Mouse (Mus musculus) left cerebral cortex, postnatal 10 days (tissue): Measurements from ENCODE around the gene Elane. TPM values are rescaled to one million over a fixed set of nuclear protein-coding genes. Genes with fewer than 3 reads are reported as not detected.
A peak's percentile ranks its signal among the peaks of the same experiment; 100 is the strongest.

ENCODE experiments used
- DNase-seq, 2 experiments: peaks; one replicate each; pipeline ENCODE4 v3.0.0; 2021 to 2022; ENCODE audit warnings: low spot score in 2 of 2, mixed read lengths in 1 of 2; ENCODE audit errors: extremely low spot score in 1 of 2
- intact Hi-C: fragments of 180-260 bp; cut with DNase I; formaldehyde crosslinking; loops from one replicate; pipeline ENCODE4 v1.15.1; 2025
- total RNA-seq, 2 experiments: library from RNA; stranded (reverse); gene quantifications; 2 replicates each; pipeline ENCODE4 v1.2.3; 2021

The Elane gene
- total RNA-seq, 2 experiments from 2014 or later: not detected

DNA sequence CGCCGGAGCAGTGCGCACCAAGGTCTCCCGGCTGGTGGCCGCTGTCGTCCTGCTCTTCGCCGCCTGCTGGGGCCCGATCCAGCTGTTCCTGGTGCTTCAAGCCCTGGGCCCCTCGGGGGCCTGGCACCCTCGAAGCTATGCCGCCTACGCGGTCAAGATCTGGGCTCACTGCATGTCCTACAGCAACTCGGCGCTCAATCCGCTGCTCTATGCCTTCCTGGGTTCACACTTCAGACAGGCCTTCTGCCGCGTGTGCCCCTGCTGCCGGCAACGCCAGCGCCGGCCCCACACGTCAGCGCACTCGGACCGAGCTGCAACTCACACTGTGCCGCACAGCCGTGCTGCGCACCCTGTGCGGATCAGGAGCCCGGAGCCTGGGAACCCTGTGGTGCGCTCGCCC, 35.5 kb downstream of the Elane start:
- intact Hi-C loops: loop anchor here (5.0 kb wide), 1 partner anchor 34 kb away; the partner anchor contains the start of gene Elane

DNA sequence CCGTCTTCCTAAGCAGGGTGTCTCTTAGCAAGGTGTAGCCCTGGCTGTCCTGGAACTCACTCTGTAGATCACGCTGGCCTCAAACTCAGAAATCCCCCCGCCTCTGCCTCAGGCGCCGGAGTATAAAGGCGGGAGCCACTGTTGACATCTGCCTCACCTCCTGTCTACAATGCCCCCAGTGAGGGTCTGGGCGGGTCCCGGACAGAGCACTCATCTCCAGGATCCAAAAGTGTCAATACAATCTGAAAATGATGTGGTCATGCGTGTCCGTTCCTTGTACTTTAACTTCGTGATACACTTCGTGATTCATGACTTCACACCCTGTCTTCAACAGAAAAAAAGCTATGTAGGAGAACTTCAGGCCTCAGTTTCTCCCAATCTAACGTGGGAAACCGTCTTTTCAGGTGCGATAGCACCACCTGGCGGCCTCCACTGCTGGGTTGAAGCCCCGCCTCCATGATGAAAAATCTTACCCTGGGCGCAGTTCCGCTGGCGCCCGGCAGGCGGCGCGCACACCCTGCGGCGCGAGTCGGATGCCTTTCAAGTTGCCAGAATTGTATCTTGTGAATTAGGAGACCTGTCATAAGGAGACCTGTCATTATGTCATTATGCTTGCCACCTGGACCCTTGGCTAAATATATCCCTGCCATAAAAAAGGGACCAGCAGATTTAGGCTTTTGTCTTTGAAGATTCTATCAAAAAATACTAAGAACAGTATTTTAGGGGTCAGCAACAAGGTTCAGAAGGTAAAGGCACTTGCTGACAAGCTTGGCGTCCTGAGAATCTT, 39.1 kb downstream of the Elane start:
- peak; percentile 88 to 90 for DNase-seq

More for the DNA sequence above, 35.5 kb downstream of the Elane start:
- DNase-seq: no peak

DNA sequence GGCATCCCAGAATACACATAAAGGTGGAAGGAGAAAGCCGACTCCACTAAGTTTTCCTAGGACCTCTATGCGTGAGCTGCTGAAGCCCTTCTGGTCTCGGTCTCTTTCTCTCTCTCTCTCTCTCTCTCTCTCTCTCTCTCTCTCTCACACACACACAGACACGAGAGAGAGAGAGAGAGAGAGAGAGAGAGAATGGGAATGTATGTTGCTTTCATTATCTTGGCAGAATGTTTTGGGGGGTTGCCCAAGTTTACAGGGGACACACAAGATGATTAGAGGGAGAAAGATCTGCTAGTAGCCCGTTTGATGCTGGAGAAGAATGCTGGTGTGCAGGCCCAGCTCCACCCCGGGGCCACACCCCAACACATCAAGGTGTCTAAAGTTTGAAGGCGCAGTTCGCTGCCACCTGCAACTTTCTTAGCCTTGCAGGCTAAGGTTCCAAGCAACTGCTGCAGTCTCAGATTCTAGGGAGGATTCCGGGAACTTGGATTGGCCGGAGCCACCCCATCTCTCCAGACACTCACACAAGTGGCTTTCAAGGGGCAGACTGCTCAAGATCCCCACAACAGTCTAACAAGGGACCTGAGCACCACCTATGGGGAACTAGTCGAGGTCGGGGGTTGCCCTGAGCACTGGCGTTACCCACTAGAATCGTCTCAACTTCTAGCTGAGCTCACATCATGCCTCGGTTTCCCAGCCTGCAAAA, 39.9 kb downstream of the Elane start:
- no peak for DNase-seq
- intact Hi-C loops: loop anchor here (1.0 to 2.0 kb wide), 2 partner anchors 32 to 91 kb away; no protein-coding TSS in a partner anchor

More for the DNA sequence above, 39.1 kb downstream of the Elane start:
- intact Hi-C loops: loop anchor here (1.0 to 5.0 kb wide), 3 partner anchors 33 to 90 kb away; partner anchors contain the start of gene Elane

DNA sequence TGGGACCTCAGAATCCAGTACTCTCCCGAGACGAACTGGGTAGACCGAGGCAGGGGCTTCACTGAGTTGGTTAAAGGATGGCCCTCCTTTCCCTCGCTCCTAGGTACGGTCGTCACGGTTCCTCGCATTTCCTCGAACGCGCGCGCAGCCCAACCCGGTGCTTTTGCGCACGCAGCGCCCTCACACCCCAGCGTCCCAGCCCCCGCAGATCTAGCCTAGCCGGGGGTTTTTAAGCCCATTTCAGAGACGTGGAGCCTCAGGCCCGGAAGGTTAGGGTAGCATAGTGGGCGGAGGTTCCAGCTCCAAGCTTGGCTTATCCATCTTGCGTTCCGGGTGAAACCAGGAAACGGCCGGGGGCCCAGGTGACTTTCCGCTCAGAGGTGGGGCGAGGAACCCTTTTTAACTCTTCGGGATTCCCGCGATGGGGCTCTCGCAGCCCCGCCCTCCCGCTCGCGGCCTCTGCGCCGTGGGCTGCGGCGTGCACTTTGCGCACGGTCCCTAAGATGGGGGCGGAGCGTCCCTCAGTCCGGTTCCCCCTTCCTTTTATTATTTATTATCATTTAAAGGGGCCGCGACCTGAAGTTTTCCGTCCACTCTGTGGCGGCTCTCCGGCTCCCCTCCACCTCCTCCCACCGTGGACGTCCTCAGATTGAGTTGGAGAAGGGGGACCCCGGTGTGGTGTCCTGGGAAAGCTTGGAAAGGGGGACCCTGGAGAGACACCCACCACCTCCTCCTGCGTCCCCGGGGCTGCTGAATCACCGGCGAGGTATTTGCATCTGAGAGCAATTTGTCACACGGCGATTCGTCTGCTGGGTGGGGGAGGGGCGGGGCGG, 40.7 kb downstream of the Elane start, which contains the start of gene Arid3a:
Gene Arid3a, plus strand, starts transcription at position 553 of the 833 bp plus-strand sequence.
- intact Hi-C loops: no loop called here
- peak; percentile 77 to 93 for DNase-seq

DNA sequence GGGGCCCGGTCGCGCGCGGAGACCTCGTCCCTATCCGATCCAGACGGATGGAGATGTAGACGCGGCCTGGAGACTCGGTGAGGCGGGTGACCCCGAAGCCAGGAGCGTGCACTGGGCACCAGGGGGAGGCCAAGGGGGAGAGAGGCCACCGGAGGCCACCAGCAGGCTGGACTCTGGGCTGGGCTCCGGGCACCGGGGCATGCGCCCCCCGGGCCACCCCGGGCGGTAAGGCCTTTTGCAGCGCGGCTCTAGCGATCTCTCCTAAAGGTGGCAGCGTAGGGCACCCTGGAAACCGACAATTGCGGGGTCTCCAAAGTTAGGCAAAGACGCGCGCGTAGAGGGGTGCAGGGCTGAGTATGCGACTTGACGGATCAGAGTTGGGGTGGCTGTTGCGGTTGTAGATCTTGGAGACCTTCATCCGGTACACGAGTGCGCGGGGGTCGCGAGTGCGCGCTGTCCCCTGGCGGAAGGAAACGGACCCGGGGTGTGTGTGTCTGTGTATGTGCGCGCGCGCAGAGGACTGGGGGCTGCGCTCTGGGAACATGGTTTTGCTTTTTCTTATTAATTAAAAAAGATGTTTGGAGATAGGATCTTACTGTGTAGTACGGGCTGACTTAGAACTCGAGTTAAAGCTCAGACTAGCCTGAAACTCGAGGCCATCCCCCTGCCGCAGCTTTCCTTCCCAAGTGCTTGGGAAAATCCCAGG, 41.4 kb downstream of the Elane start:
- intact Hi-C loops: no loop called here
- peak in 1 of 2 experiments; percentile 80 for DNase-seq

DNA sequence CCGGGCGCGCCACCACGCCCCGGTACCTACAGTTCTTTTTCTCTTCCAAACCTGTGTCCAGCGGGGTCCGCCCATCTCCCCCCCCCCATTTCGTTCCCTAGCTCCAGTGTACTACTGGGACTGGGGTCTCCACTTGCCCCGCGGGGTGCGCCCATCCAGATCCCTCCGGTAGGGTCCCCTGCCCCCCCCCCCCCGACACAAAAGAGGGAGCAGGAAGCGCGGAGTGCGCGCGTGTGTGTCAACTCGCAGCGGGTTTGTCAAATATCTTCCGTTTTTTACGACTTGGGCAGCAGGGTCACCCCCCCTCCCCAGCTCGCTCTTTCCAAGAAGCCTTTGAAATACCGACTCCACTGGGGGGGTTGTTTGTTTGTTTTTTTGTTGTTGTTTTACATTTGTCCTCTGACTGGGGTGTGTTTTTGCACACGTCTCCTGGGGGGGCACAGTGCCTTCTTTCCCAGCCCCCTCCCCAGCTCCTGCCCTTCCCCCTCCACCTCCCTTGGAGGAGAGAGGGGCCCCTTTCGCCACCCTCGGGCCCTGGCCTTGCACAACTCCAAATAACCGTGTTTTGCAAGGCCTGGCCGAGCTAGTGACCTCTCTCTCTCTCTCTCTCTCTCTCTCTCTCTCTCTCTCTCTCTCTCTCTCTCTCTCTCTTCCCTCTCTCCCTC, 42.1 kb downstream of the Elane start:
- peak in 1 of 2 experiments; percentile 61 for DNase-seq
- intact Hi-C loops: no loop called here

DNA sequence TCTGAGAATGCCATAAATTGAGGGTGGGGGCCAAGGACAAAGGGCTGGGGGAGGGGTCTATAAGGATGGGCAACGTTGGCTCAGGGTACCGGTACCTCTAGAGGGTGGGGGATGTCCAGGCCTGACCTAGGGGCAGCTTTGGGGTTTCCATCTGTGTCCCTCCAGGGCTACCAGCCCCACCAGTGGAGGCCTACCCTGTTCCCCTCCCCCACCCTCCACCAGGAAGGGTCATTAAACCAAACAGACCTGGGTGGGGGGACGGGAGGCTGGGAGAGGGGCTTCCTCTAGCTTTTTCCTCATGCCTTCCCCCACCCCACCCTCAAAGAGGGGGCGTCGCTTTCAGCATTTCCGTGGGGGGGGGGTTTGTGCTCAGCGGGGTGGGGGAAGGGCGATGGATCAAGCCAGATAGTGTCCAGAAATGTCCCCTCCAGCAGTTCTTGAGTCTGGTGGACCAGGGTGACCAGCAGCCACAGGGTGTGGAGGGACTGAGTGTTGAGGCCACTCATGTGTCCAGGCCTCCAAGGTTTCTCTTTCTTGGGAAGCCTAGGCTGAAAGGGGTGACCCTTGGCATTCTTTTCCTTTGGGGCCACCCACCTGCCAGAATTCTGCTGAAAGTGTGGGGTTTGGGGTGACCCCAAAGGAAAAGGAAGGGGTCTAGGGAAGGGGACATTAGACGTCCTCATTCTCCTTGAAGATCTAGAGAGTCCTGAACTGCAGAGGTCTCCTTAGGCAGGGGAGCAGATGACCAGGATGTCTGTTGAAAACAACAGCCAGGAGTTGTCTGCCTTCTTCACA, 43.1 kb downstream of the Elane start:
- intact Hi-C loops: no loop called here

DNA sequence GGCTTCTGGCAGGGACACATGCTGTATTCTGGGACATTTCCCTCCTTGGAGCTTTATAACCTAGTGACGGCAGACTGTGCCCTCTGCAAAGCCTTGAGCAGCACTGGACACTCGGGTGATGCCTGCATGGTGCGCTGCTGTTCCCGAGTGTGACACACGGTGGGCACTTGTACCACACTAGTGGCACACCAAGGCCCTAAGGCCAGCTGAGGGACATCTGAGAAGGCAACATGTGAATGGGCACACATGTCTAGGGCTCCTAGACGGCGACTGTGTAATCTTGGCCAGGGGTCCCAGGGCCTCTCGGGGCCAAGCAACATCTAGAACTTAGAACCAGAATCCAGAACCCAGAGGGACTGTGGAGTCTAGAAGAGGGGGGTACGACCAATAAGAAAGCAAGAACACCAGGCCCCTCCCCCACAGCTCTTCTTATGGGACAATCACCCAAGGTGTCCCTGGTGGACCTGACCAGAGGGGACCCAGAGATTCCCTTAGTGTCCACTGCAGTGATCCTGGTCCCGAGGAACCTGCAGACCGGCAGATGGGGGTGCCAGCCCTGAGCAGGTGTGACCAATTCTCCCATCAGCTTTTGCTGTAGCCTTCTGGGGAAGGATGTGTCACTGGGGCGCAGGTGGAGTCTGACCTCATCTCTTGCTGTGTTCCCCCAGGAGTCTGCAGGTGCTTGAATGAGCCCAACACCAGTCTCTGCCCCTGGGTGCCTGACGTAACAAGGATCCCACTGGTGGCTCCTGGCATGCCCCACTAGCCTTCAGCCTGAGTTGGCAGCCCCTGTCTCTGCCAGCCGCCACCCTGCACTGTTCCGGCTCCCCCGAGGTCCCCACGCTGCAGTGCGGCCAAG, 44.1 kb downstream of the Elane start:
- intact Hi-C loops: no loop called here
- DNase-seq: no peak

More for the DNA sequence above, 43.1 kb downstream of the Elane start:
- DNase-seq: peak in 1 of 2 experiments; percentile 50

DNA sequence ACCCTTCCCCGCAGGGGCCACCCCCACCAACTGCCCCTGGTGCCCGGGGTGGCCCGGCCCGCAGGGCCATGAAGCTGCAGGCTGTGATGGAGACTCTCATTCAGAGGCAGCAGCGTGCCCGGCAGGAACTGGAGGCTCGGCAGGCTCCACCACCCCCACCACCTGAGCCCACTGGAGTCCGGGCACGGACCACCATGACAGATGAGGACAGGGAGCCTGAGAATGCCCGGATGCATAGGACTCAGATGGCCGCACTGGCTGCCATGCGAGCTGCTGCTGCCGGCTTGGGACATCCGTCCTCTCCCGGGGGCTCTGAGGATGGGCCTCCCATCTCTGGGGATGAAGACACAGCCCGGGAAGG, 44.8 kb downstream of the Elane start:
- DNase-seq: no peak
- intact Hi-C loops: no loop called here

DNA sequence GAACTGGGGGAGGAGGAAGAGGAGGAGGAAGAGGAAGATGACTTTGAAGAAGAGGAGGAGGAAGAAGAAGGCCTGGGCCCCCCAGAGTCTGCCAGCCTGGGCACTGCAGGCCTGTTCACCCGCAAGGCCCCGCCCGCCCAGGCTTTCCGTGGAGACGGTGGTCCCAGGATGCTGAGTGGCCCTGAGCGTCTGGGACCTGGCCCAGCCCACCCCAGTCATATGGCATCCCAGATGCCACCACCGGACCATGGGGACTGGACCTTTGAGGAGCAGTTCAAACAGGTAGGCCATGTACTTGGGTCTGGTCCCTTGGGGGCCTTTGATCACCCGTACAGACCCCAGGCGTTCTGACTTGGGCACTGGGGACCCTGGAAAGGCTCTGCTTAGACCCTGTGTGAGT, 45.8 kb downstream of the Elane start:
- intact Hi-C loops: no loop called here
- no peak for DNase-seq

DNA sequence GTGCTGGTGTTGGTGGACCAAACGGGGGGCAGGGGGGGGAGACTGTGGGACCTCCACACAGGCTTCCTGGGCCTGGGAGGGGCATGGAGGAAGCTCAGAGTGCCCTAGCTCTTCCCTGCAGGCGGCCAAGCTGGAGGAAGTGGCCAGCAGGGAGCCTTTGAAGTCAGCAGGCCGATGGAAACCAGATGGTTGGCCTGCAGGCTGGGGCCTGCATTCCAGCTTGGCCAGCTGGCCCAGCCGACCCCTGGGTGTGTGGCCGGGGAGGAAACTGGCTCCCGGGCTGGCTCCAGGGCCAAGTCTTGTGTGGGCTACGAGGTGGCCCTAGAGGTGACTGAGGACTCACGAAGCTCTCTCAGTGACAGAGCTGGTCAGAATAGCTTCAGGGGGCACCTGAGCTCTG, 46.7 kb downstream of the Elane start:
- intact Hi-C loops: no loop called here
- peak; percentile 58 to 93 for DNase-seq

DNA sequence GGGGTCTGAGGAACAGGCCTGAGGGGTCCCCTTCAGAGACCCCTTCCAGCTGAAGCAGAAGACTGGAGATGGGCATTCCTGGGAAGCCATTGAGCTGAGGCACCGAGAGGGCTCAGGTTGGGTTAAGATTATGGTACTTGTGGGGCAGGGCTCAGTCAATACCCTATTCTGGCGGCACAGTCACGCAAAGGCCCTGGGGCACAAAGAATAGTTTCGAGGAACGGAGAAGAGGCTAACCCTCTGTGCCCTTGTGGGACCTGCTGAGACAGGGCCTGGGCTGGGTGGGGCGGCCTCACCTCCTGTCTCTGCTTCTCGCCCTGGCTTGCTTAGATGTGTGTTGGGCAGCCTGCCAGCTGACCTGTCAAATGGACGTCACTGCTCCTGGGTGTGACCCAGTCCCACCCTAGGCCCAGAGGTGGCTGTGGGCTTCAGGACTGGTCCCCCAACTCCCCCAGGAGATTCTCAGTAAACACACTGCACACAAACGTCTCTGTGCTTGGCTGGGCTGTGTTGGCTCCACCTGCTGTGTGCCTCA, 47.2 kb downstream of the Elane start:
- DNase-seq: peak in 1 of 2 experiments; percentile 64
- intact Hi-C loops: no loop called here

DNA sequence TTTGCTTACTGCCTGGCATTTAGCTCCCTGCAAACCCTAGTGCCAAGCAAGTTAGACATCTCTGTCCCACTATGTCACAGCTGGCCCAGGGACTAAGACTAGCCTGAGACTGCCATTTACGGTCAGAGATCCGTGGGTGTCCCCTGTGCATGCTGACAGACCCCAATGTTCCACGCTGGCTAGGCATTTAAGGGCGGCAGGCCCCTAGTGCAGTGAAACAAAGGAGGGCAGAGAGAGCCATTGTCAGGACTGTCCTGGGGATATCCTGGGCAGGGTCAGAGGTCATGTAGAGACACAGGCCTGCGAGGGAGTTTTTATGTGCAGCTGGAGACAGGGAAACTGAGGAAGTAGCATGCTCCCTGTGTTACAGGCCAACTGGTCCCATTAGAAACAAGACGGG, 47.8 kb downstream of the Elane start:
- no peak for DNase-seq
- intact Hi-C loops: loop anchor here (2.0 kb wide), 1 partner anchor 17 kb away; no protein-coding TSS in a partner anchor

DNA sequence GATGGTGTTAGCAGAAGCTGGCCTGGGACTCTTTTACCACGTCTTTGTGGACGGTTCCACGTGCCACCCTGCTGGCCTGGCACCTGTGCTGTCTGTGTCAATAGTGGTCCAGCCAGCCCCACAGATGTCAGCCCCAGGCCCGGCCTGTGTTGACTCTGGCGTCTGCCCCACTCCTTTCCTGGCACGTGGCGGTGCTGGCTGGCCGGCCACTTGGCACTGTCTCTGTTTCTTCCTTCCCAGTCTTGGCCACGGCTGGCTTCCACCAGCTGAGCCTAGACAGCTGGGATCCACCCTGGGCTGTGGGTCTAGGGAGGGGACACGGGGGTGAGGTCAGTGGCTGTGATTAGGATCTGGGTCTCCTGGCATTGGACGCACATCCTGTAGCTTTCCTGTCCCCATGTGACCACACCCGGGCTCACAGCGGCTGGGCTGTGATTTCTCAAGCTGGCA, 48.2 kb downstream of the Elane start:
- intact Hi-C loops: loop anchor here (2.0 kb wide), 1 partner anchor 17 kb away; no protein-coding TSS in a partner anchor
- DNase-seq: peak; percentile 76 to 94

DNA sequence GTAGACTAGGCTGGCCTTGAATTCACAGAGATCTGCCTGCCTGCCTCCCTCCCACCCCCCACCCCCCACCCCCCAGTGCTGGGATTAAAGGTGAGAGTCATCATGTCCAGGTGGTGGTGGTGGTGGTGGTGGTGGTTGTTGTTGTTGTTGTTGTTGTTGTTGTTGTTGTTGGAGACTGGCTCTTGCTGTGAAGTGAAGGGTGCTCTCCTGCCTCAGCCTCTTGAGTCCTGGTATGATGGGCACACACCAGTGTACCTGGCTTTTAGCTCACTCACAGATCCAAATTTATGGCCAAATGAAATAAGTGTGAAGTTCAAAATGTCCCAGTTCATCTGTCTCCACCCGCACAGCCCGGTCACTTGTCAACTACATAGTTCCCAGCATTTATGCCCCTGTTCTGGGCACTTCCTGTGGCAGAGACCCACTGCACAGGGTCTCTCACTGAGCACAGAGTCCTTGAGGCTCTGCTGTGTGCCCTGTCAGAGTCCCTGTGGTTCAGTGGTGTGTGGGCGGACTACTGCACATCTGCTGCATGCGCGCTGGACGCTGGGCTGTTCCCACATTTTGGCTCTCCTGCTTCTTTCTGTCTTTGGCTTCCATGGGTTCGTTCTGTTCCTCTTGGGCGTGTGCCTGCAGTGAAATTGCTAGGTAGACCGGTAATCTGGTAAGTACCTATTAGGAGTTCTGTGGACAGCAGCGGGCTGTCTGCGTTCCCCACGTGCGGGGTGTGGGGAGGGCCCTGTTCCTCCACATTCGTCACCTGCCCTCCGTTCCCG, 48.9 kb downstream of the Elane start:
- no peak for DNase-seq
- intact Hi-C loops: loop anchor here (2.0 kb wide), 1 partner anchor 16 kb away; no protein-coding TSS in a partner anchor
